Mouse (Mus musculus) MEL (cell line): ENCODE results near the gene Bach2. TPM values are rescaled to one million over a fixed set of nuclear protein-coding genes. Genes with fewer than 3 reads are reported as not detected.

Experiments used
- DNase-seq: peaks from one replicate; pipeline ENCODE4 v3.0.0; 2011; ENCODE audit warnings: low read depth, low spot score
- H3K27ac ChIP-seq: 2 replicates; pipeline ENCODE4 v1.5.1; 2012; ENCODE audit warnings: low read depth, mild to moderate bottlenecking, control low read depth, low read length, moderate library complexity; ENCODE audit not compliant: control insufficient read depth
- H3K27me3 ChIP-seq, 2 experiments: fragments of 150-350 bp in 1 of 2; sonication (generic) in 1 of 2; 2 replicates each; pipeline ENCODE4 v1.6.1; 2012; ENCODE audit warnings: low read length in 2 of 2, mild to moderate bottlenecking in 2 of 2, improper control_type of control experiment in 1 of 2, moderate library complexity in 1 of 2; ENCODE audit not compliant: insufficient read depth in 2 of 2, control insufficient read depth in 1 of 2
- H3K36me3 ChIP-seq, 2 experiments: 2 replicates each; pipeline ENCODE4 v1.6.1; 2012 to 2014; ENCODE audit warnings: low read length in 2 of 2, improper control_type of control experiment in 1 of 2, inconsistent platforms in 1 of 2, mild to moderate bottlenecking in 1 of 2; ENCODE audit not compliant: insufficient read depth in 2 of 2, control insufficient read depth in 1 of 2
- H3K4me1 ChIP-seq, 2 experiments: fragments of 150-350 bp in 1 of 2; sonication (generic) in 1 of 2; 2 replicates each; pipeline ENCODE4 v1.6.1; 2012; ENCODE audit warnings: low read length in 2 of 2, improper control_type of control experiment in 1 of 2, mild to moderate bottlenecking in 1 of 2; ENCODE audit not compliant: insufficient read depth in 2 of 2, control insufficient read depth in 1 of 2
- H3K4me3 ChIP-seq, 2 experiments: fragments of 150-350 bp in 1 of 2; sonication (generic) in 1 of 2; 2 replicates each; pipeline ENCODE4 v1.5.1; 2012; ENCODE audit warnings: low read depth in 2 of 2, low read length in 2 of 2, mild to moderate bottlenecking in 2 of 2, moderate library complexity in 2 of 2, control low read depth in 1 of 2, improper control_type of control experiment in 1 of 2; ENCODE audit not compliant: control insufficient read depth in 1 of 2, insufficient read depth in 1 of 2
- H3K79me2 ChIP-seq: 2 replicates; pipeline ENCODE4 v1.6.1; 2012; ENCODE audit warnings: mild to moderate bottlenecking, low read length, moderate library complexity; ENCODE audit not compliant: control insufficient read depth, poor library complexity, insufficient read depth
- H3K9ac ChIP-seq: 2 replicates; pipeline ENCODE4 v1.6.1; 2012; ENCODE audit warnings: low read depth, mild to moderate bottlenecking, control low read depth, low read length, moderate library complexity; ENCODE audit not compliant: control insufficient read depth, poor library complexity, severe bottlenecking
- H3K9me3 ChIP-seq: fragments of 150-350 bp; sonication (generic); replicated peaks from 2 replicates; pipeline ENCODE4 v1.6.1; 2012; ENCODE audit warnings: mild to moderate bottlenecking, low read length, improper control_type of control experiment, moderate library complexity; ENCODE audit not compliant: insufficient read depth
- CHD1 ChIP-seq: IDR thresholded peaks from 2 replicates; pipeline ENCODE4 v1.6.1; 2012; ENCODE audit warnings: low read depth, mild to moderate bottlenecking, inconsistent platforms, low read length, improper control_type of control experiment
- CHD2 ChIP-seq: IDR thresholded peaks from 2 replicates; pipeline ENCODE4 v1.6.1; 2011; ENCODE audit warnings: low read length, improper control_type of control experiment
- CTCF ChIP-seq, 3 experiments: IDR thresholded peaks in 2 of 3; conservative IDR thresholded peaks in 1 of 3; 2 replicates each; pipeline ENCODE4 v1.5.1; 2011 to 2012; ENCODE audit warnings: low read length in 3 of 3, low read depth in 2 of 3, mild to moderate bottlenecking in 2 of 3, improper control_type of control experiment in 1 of 3, inconsistent platforms in 1 of 3, mixed read lengths in 1 of 3, moderate library complexity in 1 of 3; ENCODE audit not compliant: control insufficient read depth in 1 of 3, insufficient read depth in 1 of 3, poor library complexity in 1 of 3, severe bottlenecking in 1 of 3
- E2F4 ChIP-seq: IDR thresholded peaks from 2 replicates; pipeline ENCODE4 v1.6.1; 2011; ENCODE audit warnings: low read depth, low read length, improper control_type of control experiment, borderline replicate concordance
- ELF1 ChIP-seq: IDR thresholded peaks from 2 replicates; pipeline ENCODE4 v1.6.1; 2014; ENCODE audit warnings: low read depth, mild to moderate bottlenecking, inconsistent platforms, low read length, improper control_type of control experiment, moderate library complexity
- GABPA ChIP-seq: IDR thresholded peaks from 2 replicates; pipeline ENCODE4 v1.6.1; 2012; ENCODE audit warnings: low read depth, mild to moderate bottlenecking, inconsistent platforms, low read length, improper control_type of control experiment, moderate library complexity
- GATA1 ChIP-seq: IDR thresholded peaks from 2 replicates; pipeline ENCODE4 v1.6.1; 2011; ENCODE audit warnings: low read depth, low read length, improper control_type of control experiment
- MYC ChIP-seq: IDR thresholded peaks from 2 replicates; pipeline ENCODE4 v1.6.1; 2011; ENCODE audit warnings: low read depth, mild to moderate bottlenecking, low read length, improper control_type of control experiment, moderate library complexity
- NELFE ChIP-seq: IDR thresholded peaks from 2 replicates; pipeline ENCODE4 v1.6.1; 2011; ENCODE audit warnings: low read depth, low read length, improper control_type of control experiment
- NRF1 ChIP-seq: IDR thresholded peaks from 2 replicates; pipeline ENCODE4 v1.6.1; 2014; ENCODE audit warnings: low read depth, mild to moderate bottlenecking, inconsistent platforms, low read length, improper control_type of control experiment, moderate library complexity; ENCODE audit not compliant: poor library complexity, insufficient read depth, severe bottlenecking
- POLR2A ChIP-seq, 2 experiments: IDR thresholded peaks; 2 replicates each; pipeline ENCODE4 v1.6.1; 2011 to 2012; ENCODE audit warnings: low read length in 2 of 2, mild to moderate bottlenecking in 2 of 2, control low read depth in 1 of 2, improper control_type of control experiment in 1 of 2, low read depth in 1 of 2, moderate library complexity in 1 of 2; ENCODE audit not compliant: control insufficient read depth in 1 of 2, insufficient read depth in 1 of 2, poor library complexity in 1 of 2
- RAD21 ChIP-seq: IDR thresholded peaks from 2 replicates; pipeline ENCODE4 v1.6.1; 2011; ENCODE audit warnings: mild to moderate bottlenecking, low read depth, low read length, improper control_type of control experiment
- RCOR1 ChIP-seq: IDR thresholded peaks from 2 replicates; pipeline ENCODE4 v1.6.1; 2012; ENCODE audit warnings: low read depth, mild to moderate bottlenecking, inconsistent platforms, low read length, improper control_type of control experiment
- SIN3A ChIP-seq: IDR thresholded peaks from 2 replicates; pipeline ENCODE4 v1.6.1; 2012; ENCODE audit warnings: low read length, improper control_type of control experiment, inconsistent platforms
- TBP ChIP-seq: IDR thresholded peaks from 2 replicates; pipeline ENCODE4 v1.8.0; 2011; ENCODE audit warnings: low read depth, low read length, improper control_type of control experiment
- USF2 ChIP-seq, 2 experiments: IDR thresholded peaks; 2 replicates each; pipeline ENCODE4 v1.6.1; 2011 to 2012; ENCODE audit warnings: improper control_type of control experiment in 2 of 2, low read length in 2 of 2, borderline replicate concordance in 1 of 2, inconsistent platforms in 1 of 2, low read depth in 1 of 2, mild to moderate bottlenecking in 1 of 2; ENCODE audit not compliant: insufficient read depth in 1 of 2
- ZKSCAN1 ChIP-seq: IDR thresholded peaks from 2 replicates; pipeline ENCODE4 v1.6.1; 2012; ENCODE audit warnings: low read depth, mild to moderate bottlenecking, inconsistent platforms, low read length, improper control_type of control experiment, moderate library complexity
- polyA plus RNA-seq, 2 experiments: library from polyadenylated mRNA; stranded (reverse) in 1 of 2; unstranded in 1 of 2; fragments of >175 nt in 1 of 2; fragments of >200 nt in 1 of 2; gene quantifications; 2 replicates each; pipeline versions ENCODE4 v1.2.1 to v1.2.4; 2012; ENCODE audit warnings: low replicate concordance in 2 of 2, low read depth in 1 of 2; ENCODE audit not compliant: insufficient read length in 2 of 2, insufficient read depth in 1 of 2, missing spikeins in 1 of 2
- total RNA-seq: library from RNA; depleted of rRNA; stranded (reverse); fragments of 300-350 nt; gene quantifications from 2 replicates; pipeline ENCODE4 v1.2.3, GENCODE M21; 2012

Gene Bach2
- total and polyA plus RNA-seq, 3 experiments, result 0.04 TPM; not detected in 2

DNA sequence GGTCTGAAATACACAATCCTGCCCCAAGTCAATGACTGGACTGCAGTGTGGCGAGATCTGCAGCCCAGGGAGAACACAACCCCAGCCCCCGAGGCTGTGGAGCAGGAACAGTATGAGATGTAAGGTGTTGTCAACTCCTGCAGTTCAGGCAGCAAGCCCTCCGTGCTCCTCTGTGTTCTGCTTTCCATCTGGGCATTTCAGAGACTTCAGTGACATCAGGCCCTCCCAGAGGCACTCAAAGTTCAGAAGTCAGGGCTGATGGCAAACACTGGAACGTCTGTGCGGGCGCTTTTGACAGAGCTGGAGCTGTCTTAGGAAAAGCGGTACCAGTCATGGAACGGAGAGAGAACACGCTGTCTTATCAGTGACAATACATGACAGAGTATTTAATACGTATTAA, 4.9 kb downstream of the Bach2 start:
- H3K4me3 ChIP-seq, result no peak overlapping the region
- no peaks in the 10 kb centered on the region for H3K36me3 ChIP-seq
- no peak overlapping the region for H3K27ac ChIP-seq
- no peak overlapping the region for H3K9ac ChIP-seq
- H3K9me3 ChIP-seq, result no peaks in the 10 kb centered on the region
- TF ChIP-seq ZKSCAN1, result no peak
- TF ChIP-seq GATA1, result no peak
- TF ChIP-seq NELFE, result no peak
- no peak for TF ChIP-seq TBP
- no peak for TF ChIP-seq RCOR1
- TF ChIP-seq CHD1, result no peak
- no peak for TF ChIP-seq ELF1
- TF ChIP-seq MYC, result no peak
- no peak for TF ChIP-seq E2F4
- no peak for TF ChIP-seq CHD2
- TF ChIP-seq RAD21, result no peak
- no peak for TF ChIP-seq NRF1
- no peak for TF ChIP-seq GABPA
- no peak for TF ChIP-seq USF2 (IDR thresholded peaks at IDR 0.05; ENCODE audit: borderline replicate concordance in 1 of 2, insufficient read depth in 1 of 2, low read depth in 1 of 2, low read length in 2 of 2)
- TF ChIP-seq POLR2A (IDR thresholded peaks at IDR 0.05; ENCODE audit: control insufficient read depth in 1 of 2, insufficient read depth in 1 of 2, low read depth in 1 of 2, low read length in 2 of 2, poor library complexity in 1 of 2), result no peak
- no peaks in the 10 kb centered on the region for H3K79me2 ChIP-seq
- H3K27me3 ChIP-seq, result peaks cover 11 to 28% of the 10 kb centered on the region in 2 experiments; a peak in 3 of 4 replicates
- H3K4me1 ChIP-seq, result no peaks in the 10 kb centered on the region
- no peak for DNase-seq

DNA sequence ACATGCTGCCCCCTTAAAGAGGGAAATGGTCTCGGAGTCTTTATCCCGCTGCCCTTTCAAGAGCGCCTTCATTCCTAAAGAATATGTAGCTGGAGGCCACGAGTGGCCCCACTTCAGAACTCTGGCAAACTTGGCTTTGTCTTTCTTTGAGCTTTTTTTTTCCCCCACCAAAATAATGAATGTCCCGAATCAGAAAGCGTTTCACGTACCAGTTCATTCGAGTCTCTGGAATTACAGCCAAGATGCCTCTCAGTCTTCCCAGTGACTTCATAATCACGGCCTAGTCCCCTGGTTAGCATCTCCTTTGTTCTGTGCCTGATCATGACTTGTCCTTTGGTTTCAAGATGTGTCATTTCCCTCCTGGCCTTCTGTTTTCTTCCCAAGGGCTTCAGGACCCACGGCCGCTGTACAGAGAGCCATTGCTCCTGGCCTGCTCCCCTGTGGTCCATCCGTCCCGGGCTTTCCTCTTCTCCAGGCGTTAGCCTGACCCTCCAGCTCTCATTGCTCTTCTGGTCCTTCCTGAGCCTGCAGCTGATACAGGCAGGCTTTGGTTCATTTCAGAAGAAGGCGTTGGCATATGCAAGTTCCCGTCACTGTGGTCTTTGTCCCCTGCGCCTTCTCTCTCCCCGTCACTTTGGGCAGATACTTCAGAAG, 5.6 kb downstream of the Bach2 start:
- no peak overlapping the region for H3K27ac ChIP-seq
- no peak overlapping the region for H3K9ac ChIP-seq
- no peak overlapping the region for H3K4me3 ChIP-seq
- peaks cover 11 to 24% of the 10 kb centered on the region in 2 experiments; a peak in 3 of 4 replicates for H3K27me3 ChIP-seq
- no peaks in the 10 kb centered on the region for H3K9me3 ChIP-seq
- H3K79me2 ChIP-seq, result no peaks in the 10 kb centered on the region
- no peak for DNase-seq
- H3K4me1 ChIP-seq, result peaks cover 0 to 4% of the 10 kb centered on the region in 2 experiments; a peak in 1 of 4 replicates
- no peak for TF ChIP-seq CTCF (IDR thresholded peaks at IDR 0.05 in 2 of 3, conservative IDR thresholded peaks at IDR 0.05 in 1 of 3; ENCODE audit: control insufficient read depth in 1 of 3, insufficient read depth in 1 of 3, low read depth in 2 of 3, low read length in 3 of 3, poor library complexity in 1 of 3, severe bottlenecking in 1 of 3)
- TF ChIP-seq SIN3A, result no peak
- no peak for TF ChIP-seq CHD1
- no peaks in the 10 kb centered on the region for H3K36me3 ChIP-seq
